Mouse (Mus musculus): ENCODE results near the gene Vti1b.
"Not testable (repeated sequence)": the region's sequence is repeated elsewhere in the genome, so short reads cannot be mapped to it uniquely, and the experiment has no call there.

Vti1b gene

GRCm38 (mm10) chr12:79172019-79172941, at the start of gene Vti1b:
Gene Vti1b, minus strand, starts transcription at chr12:79172667.
- peak; percentile 92 for DNase-seq (ENCODE audit: low read depth)

- DNase-seq (ENCODE audit: low read depth): no peak
Measured at GRCm38 (mm10) chr12:79217511-79217910, 45.0 kb upstream of the Vti1b start.

- no peak for DNase-seq (ENCODE audit: low read depth)
Measured at GRCm38 (mm10) chr12:79211447-79211846, 39.0 kb upstream of the Vti1b start.

GRCm38 (mm10) chr12:79208703-79209464, 36.4 kb upstream of the Vti1b start, which contains the start of gene Rdh12:
Gene Rdh12, plus strand, starts transcription at chr12:79208914.
- DNase-seq (ENCODE audit: low read depth): peak; percentile 72

- DNase-seq (ENCODE audit: low read depth): no peak
Measured at GRCm38 (mm10) chr12:79201882-79202281, 29.4 kb upstream of the Vti1b start.

- DNase-seq (ENCODE audit: low read depth): no peak
Measured at GRCm38 (mm10) chr12:79197105-79197504, 24.6 kb upstream of the Vti1b start.

- DNase-seq (ENCODE audit: low read depth): peak; percentile 91
Measured at GRCm38 (mm10) chr12:79193441-79193840, 21.0 kb upstream of the Vti1b start.

- DNase-seq (ENCODE audit: low read depth): no peak
Measured at GRCm38 (mm10) chr12:79192193-79192592, 19.7 kb upstream of the Vti1b start, which contains the start of gene Rdh11. Gene Rdh11, minus strand, starts transcription at chr12:79192293.

- peak; percentile 92 for DNase-seq (ENCODE audit: low read depth)
Measured at GRCm38 (mm10) chr12:79191701-79192100, 19.2 kb upstream of the Vti1b start.

GRCm38 (mm10) chr12:79190931-79191673, 18.6 kb upstream of the Vti1b start:
- peak; percentile 83 for DNase-seq (ENCODE audit: low read depth)

GRCm38 (mm10) chr12:79185160-79185559, 12.7 kb upstream of the Vti1b start:
- DNase-seq (ENCODE audit: low read depth): not testable (repeated sequence)

- no peak for DNase-seq (ENCODE audit: low read depth)
Measured at GRCm38 (mm10) chr12:79175998-79176397, 3.5 kb upstream of the Vti1b start.

GRCm38 (mm10) chr12:79173721-79174120, 1.3 kb upstream of the Vti1b start:
- no peak for DNase-seq (ENCODE audit: low read depth)

- no peak for DNase-seq (ENCODE audit: low read depth)
Measured at GRCm38 (mm10) chr12:79171269-79171995, 1.0 kb downstream of the Vti1b start.

GRCm38 (mm10) chr12:79170421-79170820, 2.0 kb downstream of the Vti1b start:
- DNase-seq (ENCODE audit: low read depth): peak; percentile 82

GRCm38 (mm10) chr12:79169173-79169572, 3.3 kb downstream of the Vti1b start:
- DNase-seq (ENCODE audit: low read depth): peak; percentile 16

- no peak for DNase-seq (ENCODE audit: low read depth)
Measured at GRCm38 (mm10) chr12:79162876-79163275, 9.6 kb downstream of the Vti1b start.

GRCm38 (mm10) chr12:79149653-79150052, 22.8 kb downstream of the Vti1b start:
- no peak for DNase-seq (ENCODE audit: low read depth)

- no peak for DNase-seq (ENCODE audit: low read depth)
Measured at GRCm38 (mm10) chr12:79141384-79141783, 31.1 kb downstream of the Vti1b start.

GRCm38 (mm10) chr12:79140811-79141210, 31.7 kb downstream of the Vti1b start:
- DNase-seq (ENCODE audit: low read depth): no peak

- no peak for DNase-seq (ENCODE audit: low read depth)
Measured at GRCm38 (mm10) chr12:79139417-79139816, 33.0 kb downstream of the Vti1b start.
